Mouse (Mus musculus) lung, adult 10 weeks (tissue): ENCODE data around the gene Olfr578. TPM values are rescaled to one million over a fixed set of nuclear protein-coding genes. Genes with fewer than 3 reads are reported as not detected.

Experiments used
- polyA plus RNA-seq: library from polyadenylated mRNA; stranded (reverse); fragments of 350-450 nt; fragmentation: Illumina TruSeq; extraction: RNeasy Lipid Tissue Mini Kit (QIAGEN cat#74804); gene quantifications from one replicate; pipeline ENCODE4 v1.2.3, GENCODE M21; 2014; ENCODE audit warnings: low read depth, low replicate concordance; ENCODE audit not compliant: insufficient read depth

The Olfr578 gene
- polyA plus RNA-seq: not detected

DNA sequence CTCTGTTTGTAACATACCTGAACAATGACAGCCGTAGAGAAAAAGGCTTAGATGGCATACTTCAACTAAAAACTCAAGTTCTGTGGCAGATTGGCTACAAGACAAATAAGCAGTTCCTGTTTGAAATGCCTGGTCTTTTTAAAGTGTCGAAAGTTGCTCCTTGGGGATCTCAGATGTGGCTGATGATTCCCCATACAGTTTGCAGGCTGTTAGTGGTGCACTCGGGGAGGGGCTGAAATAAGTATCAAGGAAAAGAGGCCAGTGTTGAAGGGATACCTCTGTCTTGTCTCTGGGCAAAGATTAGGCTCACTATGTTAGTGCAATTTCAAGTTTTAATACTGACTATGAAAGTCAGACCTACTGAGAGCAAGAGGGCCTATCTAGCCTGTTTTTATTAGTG, at the start of gene Olfr578:
Gene Olfr578 (minus strand): TSS at position 101 of the 400 bp plus-strand sequence.

GRCm38 (mm10) chr7:103037724-103038123, 48.6 kb upstream of the Olfr578 start, which contains the start of gene Olfr582:
Gene Olfr582, plus strand, starts transcription at chr7:103038024.

GRCm38 (mm10) chr7:102975843-102976242, 13.3 kb downstream of the Olfr578 start, which contains the start of gene Olfr577:
Gene Olfr577, minus strand, starts transcription at chr7:102975943.

GRCm38 (mm10) chr7:102962360-102962759, 26.8 kb downstream of the Olfr578 start, which contains the start of gene Olfr576:
Gene Olfr576, plus strand, starts transcription at chr7:102962660.

GRCm38 (mm10) chr7:102958593-102958992, 30.5 kb downstream of the Olfr578 start, which contains the start of gene Olfr575:
Gene Olfr575, minus strand, starts transcription at chr7:102958775.

DNA sequence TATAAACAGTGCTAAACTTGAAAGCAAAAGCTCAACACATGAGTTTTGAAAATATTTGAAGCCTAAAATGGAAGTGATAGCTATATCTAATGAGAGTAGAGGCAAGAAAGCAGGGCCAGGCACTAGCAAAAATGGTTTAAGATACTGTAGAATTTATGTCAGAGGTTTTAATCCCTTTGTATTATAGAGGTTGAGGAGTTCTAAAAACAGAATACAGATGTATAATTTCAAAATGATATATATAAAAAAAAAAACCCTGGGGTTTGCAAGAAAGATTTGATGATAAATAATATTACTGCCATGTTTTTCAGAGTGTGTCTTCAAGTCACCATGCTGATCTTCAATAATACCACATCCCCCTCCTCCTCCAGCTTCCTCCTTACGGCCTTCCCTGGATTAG, 41.0 kb downstream of the Olfr578 start, which contains the start of gene Olfr574:
Gene Olfr574 (plus strand): TSS at position 301 of the 400 bp plus-strand sequence.

DNA sequence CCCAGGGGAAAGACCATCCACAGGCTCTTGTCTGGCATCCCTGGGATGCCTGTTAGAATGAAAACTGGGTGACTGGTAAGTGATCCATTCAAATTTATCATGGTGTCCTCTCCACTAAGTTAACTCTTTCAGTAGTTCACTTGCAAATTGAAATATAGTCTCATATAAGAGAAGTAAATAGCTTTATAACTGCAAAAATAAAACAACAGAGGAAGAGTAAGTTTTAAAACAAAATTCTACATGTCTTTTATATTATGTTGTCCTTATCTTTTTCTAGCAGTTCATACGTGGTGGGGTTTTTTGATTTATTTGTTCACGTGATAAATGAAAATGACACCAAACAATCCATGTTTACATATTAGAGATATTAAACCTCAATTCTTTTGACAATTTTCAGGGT, 46.6 kb downstream of the Olfr578 start, which contains the start of gene Olfr573-ps1:
Gene Olfr573-ps1 (minus strand): TSS at position 101 of the 400 bp plus-strand sequence.

Other genes starting within 250 kb of the Olfr578 start
- gene Olfr560, start 230.0 kb downstream of the Olfr578 start, polyA plus RNA-seq: not detected
- gene Olfr78, start 229.9 kb downstream of the Olfr578 start, polyA plus RNA-seq: not detected
- gene Olfr561, start 218.1 kb downstream of the Olfr578 start, polyA plus RNA-seq: not detected
- gene Olfr564, start 185.8 kb downstream of the Olfr578 start, polyA plus RNA-seq: not detected
- gene Olfr566, start 130.6 kb downstream of the Olfr578 start, polyA plus RNA-seq: not detected
- gene Olfr568, start 112.2 kb downstream of the Olfr578 start, polyA plus RNA-seq: not detected
- gene Olfr569, start 98.4 kb downstream of the Olfr578 start, polyA plus RNA-seq: not detected
- not detected for gene Olfr570, start 94.7 kb downstream of the Olfr578 start, polyA plus RNA-seq
- not detected for gene Olfr571, start 71.8 kb downstream of the Olfr578 start, polyA plus RNA-seq
- gene Olfr572, start 64.9 kb downstream of the Olfr578 start, polyA plus RNA-seq: not detected
- gene Olfr573-ps1, start 46.7 kb downstream of the Olfr578 start, polyA plus RNA-seq: not detected
- gene Olfr574, start 40.9 kb downstream of the Olfr578 start, polyA plus RNA-seq: not detected
- not detected for gene Olfr575, start 30.5 kb downstream of the Olfr578 start, polyA plus RNA-seq
- not detected for gene Olfr576, start 26.7 kb downstream of the Olfr578 start, polyA plus RNA-seq
- gene Olfr577, start 13.4 kb downstream of the Olfr578 start, polyA plus RNA-seq: not detected
- not detected for gene Olfr582, start 48.7 kb upstream of the Olfr578 start, polyA plus RNA-seq
- not detected for gene Olfr583, start 62.0 kb upstream of the Olfr578 start, polyA plus RNA-seq
- gene Olfr584, start 92.6 kb upstream of the Olfr578 start, polyA plus RNA-seq: not detected
- not detected for gene Olfr585, start 108.4 kb upstream of the Olfr578 start, polyA plus RNA-seq
- not detected for gene Olfr586, start 136.3 kb upstream of the Olfr578 start, polyA plus RNA-seq
- gene Olfr588-ps1, start 151.6 kb upstream of the Olfr578 start, polyA plus RNA-seq: not detected
- not detected for gene Olfr589, start 167.0 kb upstream of the Olfr578 start, polyA plus RNA-seq
- not detected for gene Olfr591, start 189.0 kb upstream of the Olfr578 start, polyA plus RNA-seq
- not detected for gene Olfr592, start 195.5 kb upstream of the Olfr578 start, polyA plus RNA-seq
- not detected for gene Olfr593, start 222.5 kb upstream of the Olfr578 start, polyA plus RNA-seq
- gene Olfr594, start 227.7 kb upstream of the Olfr578 start, polyA plus RNA-seq: not detected